Mouse (Mus musculus) testis, adult 2 months (tissue): Measurements from ENCODE around the gene Zbtb40.

Source experiments
- CTCF ChIP-seq: fragments of 200-500 bp; IDR thresholded peaks from 2 replicates; pipeline ENCODE4 v1.5.1; 2012; ENCODE audit warnings: low read depth, mild to moderate bottlenecking, inconsistent platforms, low read length, moderate library complexity; ENCODE audit not compliant: control insufficient read depth, insufficient read depth, insufficient replicate concordance
- POLR2A ChIP-seq: fragments of 200-500 bp; IDR thresholded peaks from 2 replicates; pipeline ENCODE4 v1.6.1; 2012; ENCODE audit warnings: low read depth, mild to moderate bottlenecking, inconsistent platforms, low read length, moderate library complexity; ENCODE audit not compliant: control insufficient read depth

DNA sequence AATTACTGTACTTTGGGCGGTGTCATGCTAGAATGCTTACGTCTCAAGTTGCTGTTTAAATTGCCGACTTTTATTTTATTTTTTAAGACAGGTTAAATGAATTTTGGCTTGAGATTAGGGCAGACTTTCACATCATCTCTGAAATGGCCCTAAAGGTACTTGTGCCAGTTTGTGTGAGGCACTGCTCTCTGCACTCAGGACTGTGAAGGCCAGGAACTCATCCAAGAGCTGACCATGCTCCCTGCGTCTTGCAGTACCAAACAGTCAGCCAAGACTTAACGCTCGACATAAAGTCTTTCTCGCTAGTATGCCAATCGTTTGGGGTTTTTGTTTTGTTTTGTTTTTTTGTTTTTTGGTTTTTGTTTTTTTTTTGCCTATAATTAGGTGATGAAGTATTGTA, 34.5 kb downstream of the Zbtb40 start:
- TF ChIP-seq CTCF (no peak), POLR2A (no peak)
